Mouse (Mus musculus) cortical plate, adult 2 months (tissue): ENCODE measurements around the gene Pakap. TPM values are rescaled to one million over a fixed set of nuclear protein-coding genes. Genes with fewer than 3 reads are reported as not detected.

ENCODE experiments used
- H3K27ac ChIP-seq: fragments of 200-500 bp; 2 replicates; pipeline ENCODE4 v1.5.1; 2012; ENCODE audit warnings: low read length, control low read depth, inconsistent platforms; ENCODE audit not compliant: insufficient read depth
- H3K4me1 ChIP-seq: fragments of 200-500 bp; 2 replicates; pipeline ENCODE4 v1.6.1; 2011; ENCODE audit warnings: low read length; ENCODE audit not compliant: control insufficient read depth, insufficient read depth
- H3K4me3 ChIP-seq: fragments of 200-500 bp; 2 replicates; pipeline ENCODE4 v1.5.1; 2011; ENCODE audit warnings: mild to moderate bottlenecking, low read length, control low read depth; ENCODE audit not compliant: insufficient read depth
- CTCF ChIP-seq: fragments of 200-500 bp; IDR thresholded peaks from 2 replicates; pipeline ENCODE4 v1.5.1; 2011; ENCODE audit warnings: mild to moderate bottlenecking, control low read depth, low read length; ENCODE audit not compliant: insufficient read depth; ENCODE audit errors: extremely low read depth
- POLR2A ChIP-seq: fragments of 200-500 bp; IDR thresholded peaks from 2 replicates; pipeline ENCODE4 v1.6.1; 2011; ENCODE audit warnings: mild to moderate bottlenecking, low read length, control low read depth; ENCODE audit not compliant: insufficient read depth; ENCODE audit errors: extremely low read depth
- polyA plus RNA-seq: library from polyadenylated mRNA; depleted of rRNA; stranded (reverse); fragments of >200 nt; gene quantifications from 2 replicates; pipeline ENCODE4 v1.2.3, GENCODE M21; 2012

Gene Pakap
- polyA plus RNA-seq, 1 experiment, result 7.5 TPM

DNA sequence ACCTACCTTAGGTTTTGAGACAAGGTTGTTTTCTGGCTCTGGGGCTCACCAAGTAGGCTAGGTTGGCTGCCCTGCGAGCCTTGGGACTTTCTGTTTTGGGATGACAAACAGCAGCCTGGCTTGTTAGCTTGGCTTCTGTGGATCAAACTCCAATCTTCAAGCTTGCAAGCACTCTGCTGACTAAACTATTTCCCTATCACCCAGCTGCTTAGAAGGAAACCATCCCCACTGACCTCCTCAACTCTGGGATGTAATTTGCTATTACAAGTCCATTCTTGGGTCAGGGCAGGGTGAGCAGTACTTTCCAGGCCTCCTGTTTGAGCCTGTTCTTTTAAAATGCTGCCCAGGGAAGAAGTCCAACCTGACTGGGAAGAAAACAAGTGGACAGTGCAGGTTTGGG, 196.9 kb downstream of the Pakap start:
- Histone ChIP-seq H3K4me1 (peaks cover 6% of the 10 kb centered on the region; the same call in 1 of the 2 replicates), H3K27ac (no peak overlapping the region), H3K4me3 (no peak overlapping the region)
- TF ChIP-seq POLR2A, result no peak
- TF ChIP-seq CTCF, result no peak

DNA sequence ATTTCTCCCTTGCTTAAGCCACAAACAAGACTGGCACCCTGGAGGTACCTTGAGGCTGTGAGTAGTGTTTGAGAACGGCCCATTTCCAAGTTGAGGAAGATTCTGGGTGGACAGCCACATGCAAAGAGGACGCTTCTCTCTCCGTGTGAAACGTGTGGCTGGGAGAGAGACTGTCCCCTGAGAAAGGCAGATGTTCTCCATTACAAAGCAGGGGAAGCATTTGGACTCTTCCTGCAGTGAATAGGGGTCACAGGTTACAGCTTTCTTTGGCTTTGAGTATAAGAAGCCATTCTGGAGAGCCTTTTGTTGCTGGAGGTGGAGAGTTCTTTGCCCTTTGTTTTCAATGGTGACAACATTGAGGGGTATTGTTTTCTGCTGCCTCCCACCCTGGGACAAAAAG, 197.8 kb downstream of the Pakap start:
- H3K4me3 ChIP-seq, result no peak overlapping the region
- TF ChIP-seq CTCF (no peak), POLR2A (no peak)
- H3K4me1 ChIP-seq, result peaks cover 6% of the 10 kb centered on the region; the same call in 1 of the 2 replicates
- H3K27ac ChIP-seq, result no peak overlapping the region

DNA sequence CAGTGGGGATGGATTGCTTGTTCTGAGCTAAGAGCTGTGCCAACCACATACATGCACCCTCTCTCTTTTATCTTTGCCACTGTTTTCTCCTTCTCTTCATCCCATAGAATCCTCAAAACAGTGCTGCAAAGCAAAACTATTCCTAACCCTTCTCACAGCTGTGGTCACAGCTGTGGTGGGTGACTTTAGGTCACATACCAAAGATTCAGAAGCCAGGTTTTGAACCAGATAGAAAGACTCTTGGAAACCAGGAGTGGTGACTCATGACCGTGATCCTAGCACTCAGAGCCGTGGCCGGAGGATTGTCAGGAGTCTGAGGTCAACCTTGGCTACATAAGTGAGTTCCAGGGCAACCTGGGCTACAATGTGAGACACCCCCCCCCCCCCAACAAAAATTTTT, 201.0 kb downstream of the Pakap start:
- Histone ChIP-seq H3K27ac (no peak overlapping the region), H3K4me1 (peaks cover 3% of the 10 kb centered on the region; the same call in 1 of the 2 replicates), H3K4me3 (no peak overlapping the region)
- TF ChIP-seq POLR2A (no peak), CTCF (no peak)

DNA sequence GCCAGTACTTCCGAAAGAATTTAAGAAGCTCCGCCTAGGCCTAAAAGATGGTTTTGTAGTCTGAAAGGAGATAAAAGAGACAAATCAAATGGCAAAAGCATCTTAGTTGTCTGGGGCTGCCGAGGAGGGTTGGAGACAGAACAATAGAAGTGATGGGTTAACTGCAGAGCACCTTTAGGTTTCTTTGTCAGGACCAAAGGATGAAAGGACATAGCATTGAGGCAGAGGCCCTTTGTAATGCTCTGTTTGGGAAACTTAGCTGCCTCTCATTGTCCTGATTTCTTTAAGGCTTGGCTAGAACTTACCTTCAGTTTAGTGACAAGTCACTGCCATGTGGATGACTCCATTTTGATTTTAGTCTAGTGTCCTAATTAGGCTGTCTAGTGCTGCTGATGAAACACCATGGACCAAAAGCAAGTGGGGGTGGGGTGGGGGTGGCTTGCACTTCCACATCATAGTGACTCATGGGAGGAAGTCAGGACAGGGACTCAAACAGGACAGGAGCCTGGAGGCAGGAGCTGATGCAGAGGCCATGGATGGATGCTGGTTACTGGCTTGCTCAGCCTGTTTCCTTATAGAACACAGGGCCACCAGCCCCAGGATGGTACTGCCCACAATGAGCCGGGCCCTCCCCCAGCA, 202.3 kb downstream of the Pakap start:
- TF ChIP-seq CTCF (no peak), POLR2A (no peak)
- Histone ChIP-seq H3K4me3 (no peak overlapping the region), H3K4me1 (no peaks in the 10 kb centered on the region), H3K27ac (no peak overlapping the region)

DNA sequence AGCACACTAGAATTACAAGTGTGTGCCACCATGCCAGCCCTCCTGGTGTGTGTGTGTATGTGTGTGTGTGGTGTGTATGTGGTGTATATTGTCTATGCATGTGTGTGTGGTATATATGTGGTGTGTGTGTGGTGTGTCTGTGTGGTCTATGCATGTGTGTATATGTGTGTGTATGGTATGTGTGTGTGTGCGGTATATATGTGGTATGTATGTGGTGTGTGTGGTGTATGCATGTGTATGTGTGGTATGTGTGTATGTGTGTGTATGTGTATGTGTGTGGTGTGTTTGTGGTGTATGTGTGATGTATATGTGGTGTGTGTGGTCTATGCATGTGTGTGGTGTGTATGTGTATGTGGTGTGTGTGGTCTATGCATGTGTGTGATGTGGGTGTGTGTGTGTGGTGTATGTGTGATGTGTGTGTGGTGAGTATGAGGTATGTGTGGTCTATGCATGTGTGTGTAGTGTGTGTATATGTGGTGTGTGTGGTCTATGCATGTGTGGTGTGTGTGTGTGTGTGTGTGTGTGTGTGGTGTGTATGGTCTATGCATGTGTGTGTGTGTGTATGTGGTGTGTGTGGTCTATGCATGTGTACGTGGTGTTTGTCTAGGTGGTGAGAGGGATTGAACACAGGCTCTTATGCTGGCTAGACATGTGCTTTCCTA, 203.7 kb downstream of the Pakap start:
- no peak overlapping the region for H3K27ac ChIP-seq
- no peaks in the 10 kb centered on the region for H3K4me1 ChIP-seq
- no peak overlapping the region for H3K4me3 ChIP-seq
- TF ChIP-seq CTCF, result no peak
- TF ChIP-seq POLR2A, result no peak

DNA sequence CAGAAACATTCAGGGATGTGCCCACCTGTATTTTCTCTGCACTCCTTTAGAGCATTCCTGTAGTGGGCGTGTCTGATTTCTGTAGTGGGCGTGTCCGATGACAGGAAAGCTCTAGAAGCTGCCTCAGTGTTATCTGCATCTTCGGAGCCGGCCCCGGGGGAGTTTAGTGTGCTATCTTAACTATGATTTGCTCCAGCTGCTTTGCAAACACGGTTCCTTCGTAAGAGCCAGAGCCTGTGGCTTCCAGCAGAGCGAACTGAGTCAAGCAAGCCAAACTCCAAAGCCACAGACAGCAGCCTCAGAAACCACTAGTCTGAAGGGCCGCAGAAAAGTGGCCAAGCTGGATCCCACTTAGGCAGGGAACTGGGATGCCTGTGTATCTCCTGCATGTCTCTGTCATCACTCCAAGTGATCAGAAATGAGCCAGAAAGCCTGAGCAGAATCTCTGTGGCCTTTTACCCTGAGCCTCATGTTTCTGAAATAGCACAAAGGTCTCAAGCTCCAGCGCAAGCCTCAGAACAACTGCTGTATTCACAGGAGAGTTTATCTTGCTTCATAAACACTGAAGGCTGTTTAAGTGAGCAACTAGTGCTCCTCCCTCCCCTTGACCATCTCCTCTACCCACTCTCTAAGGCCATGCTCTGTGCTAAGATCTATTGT, 205.0 kb downstream of the Pakap start:
- Histone ChIP-seq H3K27ac (no peak overlapping the region), H3K4me1 (no peaks in the 10 kb centered on the region), H3K4me3 (no peak overlapping the region)
- TF ChIP-seq POLR2A, result no peak
- no peak for TF ChIP-seq CTCF

DNA sequence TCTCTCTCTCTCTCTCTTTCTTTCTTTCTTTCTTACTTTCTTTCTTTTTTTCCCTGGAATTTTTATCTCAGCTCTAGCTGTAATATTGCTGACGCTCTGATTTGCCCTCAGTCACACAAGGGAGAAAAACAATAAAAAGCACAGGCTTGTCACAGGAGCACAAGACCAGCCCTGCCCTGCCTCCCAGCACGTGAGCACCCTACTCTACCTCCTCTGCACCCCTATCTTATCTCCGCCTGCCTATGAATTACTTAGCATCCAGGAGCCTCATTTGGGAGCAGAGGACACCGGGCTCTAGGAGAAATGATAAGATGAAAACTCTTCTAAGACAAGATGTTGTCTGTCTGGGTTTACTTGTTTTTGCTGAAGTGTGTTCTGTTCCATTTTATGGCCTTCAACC, 206.5 kb downstream of the Pakap start:
- H3K4me3 ChIP-seq, result no peak overlapping the region

DNA sequence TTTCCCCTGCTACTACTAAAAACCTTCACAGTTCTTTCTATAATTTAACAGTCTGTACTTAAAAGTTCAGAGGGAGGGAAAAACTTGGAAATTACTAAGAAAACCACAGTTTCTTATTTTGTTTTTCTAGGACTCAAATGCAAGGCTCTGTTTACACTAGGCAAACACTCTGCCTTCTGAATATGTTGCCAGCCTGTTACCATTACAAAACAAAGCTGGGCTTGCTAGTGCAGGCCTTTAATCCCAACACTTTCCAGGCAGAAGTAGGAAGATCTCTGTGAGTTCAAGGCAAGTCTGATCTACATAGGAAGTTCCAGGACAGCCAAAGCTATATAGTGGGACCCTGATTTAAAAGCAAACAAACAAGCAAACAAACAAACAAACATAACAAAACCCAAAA, 207.6 kb downstream of the Pakap start:
- TF ChIP-seq POLR2A (no peak), CTCF (no peak)
- H3K4me1 ChIP-seq, result no peaks in the 10 kb centered on the region
- H3K4me3 ChIP-seq, result no peak overlapping the region
- H3K27ac ChIP-seq, result no peak overlapping the region

More for the DNA sequence above, 206.5 kb downstream of the Pakap start:
- TF ChIP-seq CTCF (no peak), POLR2A (no peak)
- Histone ChIP-seq H3K27ac (no peak overlapping the region), H3K4me1 (no peaks in the 10 kb centered on the region)

DNA sequence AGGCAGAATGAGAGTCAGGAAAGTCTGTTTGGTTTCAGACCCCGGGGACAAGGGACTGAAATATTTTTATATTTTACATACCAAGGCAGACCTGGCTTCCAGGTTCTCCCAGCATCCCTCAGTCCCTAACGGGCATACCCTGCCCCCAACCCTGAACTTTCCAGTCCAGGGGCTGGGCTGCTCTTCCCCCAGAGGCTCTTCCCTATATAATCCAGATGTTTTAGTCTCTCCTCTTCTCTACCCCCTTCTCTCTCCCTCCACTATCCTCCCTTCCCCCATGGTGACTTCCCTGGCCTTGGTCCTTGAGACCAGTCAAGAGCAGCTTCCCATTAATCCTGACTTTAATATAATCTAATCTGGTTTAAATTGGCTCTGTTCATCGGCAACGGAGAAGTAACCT, 212.4 kb downstream of the Pakap start:
- H3K27ac ChIP-seq, result no peak overlapping the region
- TF ChIP-seq POLR2A (no peak), CTCF (no peak)
- H3K4me1 ChIP-seq, result no peaks in the 10 kb centered on the region
- H3K4me3 ChIP-seq, result no peak overlapping the region
